Mouse (Mus musculus) liver, embryonic 14.5 days (tissue): ENCODE data around the gene Trmt6.

Source experiments
- CTCF ChIP-seq: IDR thresholded peaks from 2 replicates; pipeline ENCODE4 v1.5.1; 2016; ENCODE audit warnings: antibody characterized with exemption, low read depth, control low read depth
- EP300 ChIP-seq: IDR thresholded peaks from 2 replicates; pipeline ENCODE4 v1.6.1; 2016; ENCODE audit warnings: antibody characterized with exemption, low read depth

- TF ChIP-seq CTCF, result no peak
- TF ChIP-seq EP300, result no peak
Observed at GRCm38 (mm10) chr2:132863325-132863724, 47.5 kb upstream of the Trmt6 start.
